Mouse (Mus musculus) MEL (cell line): ENCODE measurements at regions not wholly inside any gene's neighbourhood (a gene's known extent, or its start where the extent isn't known, plus 50 kb on each side); places are given as distances from the start of the nearest gene placed in this dataset.

ENCODE experiments used
- CHD2 ChIP-seq: IDR thresholded peaks from 2 replicates; pipeline ENCODE4 v1.6.1; 2011; ENCODE audit warnings: low read length, improper control_type of control experiment
- CTCF ChIP-seq, 3 experiments: IDR thresholded peaks in 2 of 3; conservative IDR thresholded peaks in 1 of 3; 2 replicates each; pipeline ENCODE4 v1.5.1; 2011 to 2012; ENCODE audit warnings: low read length in 3 of 3, low read depth in 2 of 3, mild to moderate bottlenecking in 2 of 3, improper control_type of control experiment in 1 of 3, inconsistent platforms in 1 of 3, mixed read lengths in 1 of 3, moderate library complexity in 1 of 3; ENCODE audit not compliant: control insufficient read depth in 1 of 3, insufficient read depth in 1 of 3, poor library complexity in 1 of 3, severe bottlenecking in 1 of 3
- ELF1 ChIP-seq: IDR thresholded peaks from 2 replicates; pipeline ENCODE4 v1.6.1; 2014; ENCODE audit warnings: low read depth, mild to moderate bottlenecking, inconsistent platforms, low read length, improper control_type of control experiment, moderate library complexity
- EP300 ChIP-seq, 2 experiments: IDR thresholded peaks; 2 replicates each; pipeline ENCODE4 v1.6.1; 2011; ENCODE audit warnings: improper control_type of control experiment in 2 of 2, low read length in 2 of 2, low read depth in 1 of 2, mild to moderate bottlenecking in 1 of 2
- GATA1 ChIP-seq: IDR thresholded peaks from 2 replicates; pipeline ENCODE4 v1.6.1; 2011; ENCODE audit warnings: low read depth, low read length, improper control_type of control experiment
- KAT2A ChIP-seq: conservative IDR thresholded peaks from 2 replicates; pipeline ENCODE4 v1.6.1; 2012; ENCODE audit warnings: low read depth, low read length, improper control_type of control experiment, inconsistent platforms
- POLR2A ChIP-seq, 2 experiments: IDR thresholded peaks; 2 replicates each; pipeline ENCODE4 v1.6.1; 2011 to 2012; ENCODE audit warnings: low read length in 2 of 2, mild to moderate bottlenecking in 2 of 2, control low read depth in 1 of 2, improper control_type of control experiment in 1 of 2, low read depth in 1 of 2, moderate library complexity in 1 of 2; ENCODE audit not compliant: control insufficient read depth in 1 of 2, insufficient read depth in 1 of 2, poor library complexity in 1 of 2
- SMC3 ChIP-seq: IDR thresholded peaks from 2 replicates; pipeline ENCODE4 v1.6.1; 2011; ENCODE audit warnings: low read depth, low read length, improper control_type of control experiment
- UBTF ChIP-seq: IDR thresholded peaks from 2 replicates; pipeline ENCODE4 v1.6.1; 2012; ENCODE audit warnings: low read depth, mild to moderate bottlenecking, inconsistent platforms, low read length, improper control_type of control experiment, moderate library complexity, borderline replicate concordance; ENCODE audit not compliant: insufficient read depth
- ZC3H11A ChIP-seq: IDR thresholded peaks from 2 replicates; pipeline ENCODE4 v1.6.1; 2012; ENCODE audit warnings: low read depth, mild to moderate bottlenecking, inconsistent platforms, low read length, improper control_type of control experiment
- ZMIZ1 ChIP-seq: IDR thresholded peaks from 2 replicates; pipeline ENCODE4 v1.6.1; 2012; ENCODE audit warnings: low read depth, mild to moderate bottlenecking, inconsistent platforms, low read length, improper control_type of control experiment, moderate library complexity

DNA sequence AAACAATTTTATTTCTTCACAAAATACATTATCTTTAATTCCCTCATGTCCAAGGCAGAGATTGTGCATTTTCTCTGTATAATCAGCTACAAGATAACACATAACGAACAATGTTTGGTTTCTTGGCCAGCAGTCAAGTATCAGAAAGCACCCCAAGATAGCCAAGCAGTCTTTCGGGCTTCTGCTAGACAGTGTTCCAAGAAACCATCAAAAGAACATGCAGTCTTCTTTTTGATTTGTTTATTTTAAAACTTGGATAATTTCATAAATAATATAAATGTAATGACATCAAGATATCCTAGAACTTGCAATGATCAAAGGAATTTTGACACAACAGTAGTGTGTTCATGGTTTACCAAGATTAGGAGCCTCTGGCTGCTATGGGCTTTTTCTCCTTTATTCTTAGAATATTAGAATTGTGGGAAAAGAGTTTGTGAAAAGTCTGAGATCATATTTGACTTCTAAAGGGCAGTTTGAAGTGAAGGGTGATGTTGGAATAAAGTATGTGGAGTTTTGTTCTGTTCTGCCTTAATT is 103.1 kb upstream of the Cryz start:
- TF ChIP-seq POLR2A (IDR thresholded peaks at IDR 0.05; ENCODE audit: control insufficient read depth in 1 of 2, insufficient read depth in 1 of 2, low read depth in 1 of 2, low read length in 2 of 2, poor library complexity in 1 of 2) (no peak), CTCF (IDR thresholded peaks at IDR 0.05 in 2 of 3, conservative IDR thresholded peaks at IDR 0.05 in 1 of 3; ENCODE audit: control insufficient read depth in 1 of 3, insufficient read depth in 1 of 3, low read depth in 2 of 3, low read length in 3 of 3, poor library complexity in 1 of 3, severe bottlenecking in 1 of 3) (no peak), SMC3 (no peak), KAT2A (no peak), UBTF (no peak), EP300 (IDR thresholded peaks at IDR 0.05; ENCODE audit: low read depth in 1 of 2, low read length in 2 of 2) (no peak), ZMIZ1 (no peak), GATA1 (no peak), CHD2 (no peak), ELF1 (no peak), ZC3H11A (no peak)
